Mouse (Mus musculus): ENCODE data around the gene Zfp449.

DNA sequence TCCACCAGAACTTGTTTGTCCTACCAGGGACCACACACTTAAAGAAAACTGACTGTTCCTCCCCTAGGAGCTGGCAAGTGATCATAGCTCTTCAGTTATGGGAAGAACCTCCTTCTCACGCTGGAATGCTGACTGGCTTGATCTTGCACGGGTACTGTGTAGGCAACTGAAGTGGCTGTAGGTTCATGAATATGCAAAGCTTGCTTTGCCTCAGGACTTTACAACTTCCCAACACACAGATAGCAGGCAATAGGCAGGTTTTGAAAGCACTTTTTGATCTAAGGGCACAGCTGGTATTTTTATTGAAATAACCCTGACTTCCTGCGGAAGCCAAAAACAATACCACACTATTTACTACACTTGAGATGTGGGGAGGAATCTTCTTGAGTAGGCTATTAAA, 3.3 kb upstream of the Zfp449 start:
- TF ChIP-seq CTCF (IDR thresholded peaks at IDR 0.05) (no peak), POLR2A (IDR thresholded peaks at IDR 0.05; ENCODE audit: insufficient read depth, low read depth, low read length) (no peak)

Data from heart, adult 2 months (tissue).